Mouse (Mus musculus) mouse trophoblast stem cell (cell line): ENCODE data around the gene Cdk14.

ENCODE experiments used
- in situ Hi-C, 2 experiments: fragments of 300-500 bp; cut with MseI, MboI; formaldehyde crosslinking; loops; 2 replicates in 1 of 2; 3 replicates in 1 of 2; pipeline ENCODE4 v1.15.1; 2025

Gene Cdk14

GRCm38 (mm10) chr5:5005633-5006032 is 414.5 kb downstream of the Cdk14 start:
- in situ Hi-C loops: no loop called here

- in situ Hi-C loops: no loop called here
Measured at GRCm38 (mm10) chr5:5004740-5005139, 415.4 kb downstream of the Cdk14 start.

- in situ Hi-C loops: no loop called here
Measured at GRCm38 (mm10) chr5:4993192-4993601, 426.9 kb downstream of the Cdk14 start.

GRCm38 (mm10) chr5:4991023-4991422 is 429.1 kb downstream of the Cdk14 start:
- in situ Hi-C loops: no loop called here

GRCm38 (mm10) chr5:4990237-4990636 is 429.9 kb downstream of the Cdk14 start:
- in situ Hi-C loops: no loop called here

GRCm38 (mm10) chr5:4986181-4986580 is 433.9 kb downstream of the Cdk14 start:
- in situ Hi-C loops: no loop called here

GRCm38 (mm10) chr5:4979551-4979950 is 440.6 kb downstream of the Cdk14 start:
- in situ Hi-C loops: no loop called here

GRCm38 (mm10) chr5:4973408-4973807 is 446.7 kb downstream of the Cdk14 start:
- in situ Hi-C loops: loop anchor here (25.0 kb wide), 2 partner anchors 289 to 389 kb away; no protein-coding TSS in a partner anchor

GRCm38 (mm10) chr5:4962063-4962610 is 458.0 kb downstream of the Cdk14 start:
- in situ Hi-C loops: loop anchor here (5.0 to 25.0 kb wide), 5 partner anchors 300 to 523 kb away; partner anchors contain the start of gene 1700015F17Rik (in 1 of the 2)

- in situ Hi-C loops: loop anchor here (5.0 to 25.0 kb wide), 5 partner anchors 301 to 523 kb away; partner anchors contain the start of gene 1700015F17Rik (in 1 of the 2)
Measured at GRCm38 (mm10) chr5:4961636-4962035, 458.5 kb downstream of the Cdk14 start.

GRCm38 (mm10) chr5:4959446-4959845 is 460.7 kb downstream of the Cdk14 start:
- in situ Hi-C loops: loop anchor here (25.0 kb wide), 2 partner anchors 303 to 403 kb away; no protein-coding TSS in a partner anchor

GRCm38 (mm10) chr5:4955993-4956392 is 464.1 kb downstream of the Cdk14 start:
- in situ Hi-C loops: loop anchor here (25.0 kb wide), 2 partner anchors 306 to 406 kb away; no protein-coding TSS in a partner anchor

- in situ Hi-C loops: loop anchor here (25.0 kb wide), 2 partner anchors 307 to 407 kb away; no protein-coding TSS in a partner anchor
Measured at GRCm38 (mm10) chr5:4955392-4955791, 464.7 kb downstream of the Cdk14 start.

GRCm38 (mm10) chr5:4949433-4949832 is 470.7 kb downstream of the Cdk14 start:
- in situ Hi-C loops: no loop called here

GRCm38 (mm10) chr5:4948090-4948954 is 471.8 kb downstream of the Cdk14 start:
- in situ Hi-C loops: no loop called here

- in situ Hi-C loops: no loop called here
Measured at GRCm38 (mm10) chr5:4935131-4935530, 485.0 kb downstream of the Cdk14 start.

GRCm38 (mm10) chr5:4934491-4934890 is 485.6 kb downstream of the Cdk14 start:
- in situ Hi-C loops: no loop called here

- in situ Hi-C loops: no loop called here
Measured at GRCm38 (mm10) chr5:4931539-4932143, 488.5 kb downstream of the Cdk14 start.

GRCm38 (mm10) chr5:4929628-4930027 is 490.5 kb downstream of the Cdk14 start:
- in situ Hi-C loops: no loop called here

- in situ Hi-C loops: loop anchor here in 1 of 2 experiments (25.0 kb wide), 1 partner anchor 663 kb away; no protein-coding TSS in a partner anchor
Measured at GRCm38 (mm10) chr5:4924866-4925265, 495.2 kb downstream of the Cdk14 start.

- in situ Hi-C loops: loop anchor here (10.0 to 25.0 kb wide), 2 partner anchors 654 to 656 kb away; no protein-coding TSS in a partner anchor
Measured at GRCm38 (mm10) chr5:4918376-4918775, 501.7 kb downstream of the Cdk14 start.

GRCm38 (mm10) chr5:4917743-4918142 is 502.4 kb downstream of the Cdk14 start:
- in situ Hi-C loops: loop anchor here (10.0 to 25.0 kb wide), 2 partner anchors 653 to 655 kb away; no protein-coding TSS in a partner anchor
